Mouse (Mus musculus) cerebellum, adult 11 months (tissue): ENCODE measurements at regions not wholly inside any gene's neighbourhood (a gene's known extent, or its start where the extent isn't known, plus 50 kb on each side); places are given as distances from the start of the nearest gene placed in this dataset.

ENCODE experiments used
- DNase-seq: peaks from one replicate; pipeline ENCODE4 v3.0.0; 2022

GRCm38 (mm10) chr5:53329591-53329990 is 62.7 kb downstream of the Smim20 start:
- DNase-seq = no peak

- DNase-seq = no peak
These were observed 69.8 kb downstream of the Smim20 start for GRCm38 (mm10) chr5:53336704-53337103.

- DNase-seq = no peak
These were observed 70.9 kb downstream of the Smim20 start for GRCm38 (mm10) chr5:53337816-53338215.

- DNase-seq = no peak
These were observed 78.3 kb downstream of the Smim20 start for GRCm38 (mm10) chr5:53345164-53345563.

GRCm38 (mm10) chr5:53346028-53346427 is 79.1 kb downstream of the Smim20 start:
- DNase-seq = no peak

- DNase-seq = no peak
These were observed 79.9 kb downstream of the Smim20 start for GRCm38 (mm10) chr5:53346756-53347155.

GRCm38 (mm10) chr5:53352852-53353251 is 86.0 kb downstream of the Smim20 start:
- no peak for DNase-seq

GRCm38 (mm10) chr5:53354296-53354695 is 87.4 kb downstream of the Smim20 start:
- DNase-seq = no peak

- peak; percentile 40 for DNase-seq
These were observed 88.2 kb downstream of the Smim20 start for GRCm38 (mm10) chr5:53355069-53355468.

GRCm38 (mm10) chr5:53357086-53357608 is 90.3 kb downstream of the Smim20 start:
- no peak for DNase-seq

GRCm38 (mm10) chr5:53358181-53358580 is 91.3 kb downstream of the Smim20 start:
- no peak for DNase-seq

- DNase-seq = no peak
These were observed 93.0 kb downstream of the Smim20 start for GRCm38 (mm10) chr5:53359887-53360286.

- no peak for DNase-seq
These were observed 94.4 kb downstream of the Smim20 start for GRCm38 (mm10) chr5:53361295-53361694.

GRCm38 (mm10) chr5:53363898-53364297 is 97.0 kb downstream of the Smim20 start:
- no peak for DNase-seq

- no peak for DNase-seq
These were observed 98.9 kb upstream of the Rbpj start for GRCm38 (mm10) chr5:53366882-53367561.

GRCm38 (mm10) chr5:53370272-53370671 is 95.7 kb upstream of the Rbpj start:
- no peak for DNase-seq

- DNase-seq = no peak
These were observed 94.3 kb upstream of the Rbpj start for GRCm38 (mm10) chr5:53371638-53372037.

- no peak for DNase-seq
These were observed 92.6 kb upstream of the Rbpj start for GRCm38 (mm10) chr5:53373315-53373714.

- no peak for DNase-seq
These were observed 89.1 kb upstream of the Rbpj start for GRCm38 (mm10) chr5:53376856-53377255.

- DNase-seq = no peak
These were observed 88.3 kb upstream of the Rbpj start for GRCm38 (mm10) chr5:53377698-53378097.

- DNase-seq = no peak
These were observed 87.8 kb upstream of the Rbpj start for GRCm38 (mm10) chr5:53378106-53378505.

GRCm38 (mm10) chr5:53378599-53378998 is 87.4 kb upstream of the Rbpj start:
- no peak for DNase-seq

- DNase-seq = no peak
These were observed 86.3 kb upstream of the Rbpj start for GRCm38 (mm10) chr5:53379612-53380011.

- no peak for DNase-seq
These were observed 85.7 kb upstream of the Rbpj start for GRCm38 (mm10) chr5:53380203-53380602.
